Mouse (Mus musculus) heart, adult 8-10 months (tissue): ENCODE measurements around the gene Vmo1. TPM values are rescaled to one million over a fixed set of nuclear protein-coding genes. Genes with fewer than 3 reads are reported as not detected.
"Not testable (repeated sequence)": the region's sequence is repeated elsewhere in the genome, so short reads cannot be mapped to it uniquely, and the experiment has no call there.

Experiments used
- DNase-seq: peaks from one replicate; pipeline ENCODE4 v3.0.0; 2022; ENCODE audit warnings: low spot score
- total RNA-seq, 4 experiments: library from RNA; stranded (reverse); gene quantifications; 2 replicates each; pipeline ENCODE4 v1.2.4; 2022

Gene Vmo1
- not detected for total RNA-seq

- no peak for DNase-seq
Observed at GRCm38 (mm10) chr11:70514288-70514687, at the start of gene Vmo1. Gene Vmo1 (minus strand): TSS chr11:70514616.

- DNase-seq, result peak; percentile 36
Observed at GRCm38 (mm10) chr11:70563470-70564275, 49.3 kb upstream of the Vmo1 start.

GRCm38 (mm10) chr11:70562995-70563469 lies 48.6 kb upstream of the Vmo1 start:
- DNase-seq, result no peak

- peak; percentile 86 for DNase-seq
Observed at GRCm38 (mm10) chr11:70562287-70562994, 48.0 kb upstream of the Vmo1 start, which contains the start of gene Mink1. Gene Mink1 (plus strand): TSS chr11:70562881.

- DNase-seq, result no peak
Observed at GRCm38 (mm10) chr11:70561937-70562286, 47.5 kb upstream of the Vmo1 start.

GRCm38 (mm10) chr11:70557545-70557944 lies 43.1 kb upstream of the Vmo1 start:
- no peak for DNase-seq

- DNase-seq, result no peak
Observed at GRCm38 (mm10) chr11:70553940-70554339, 39.5 kb upstream of the Vmo1 start.

- no peak for DNase-seq
Observed at GRCm38 (mm10) chr11:70551526-70551925, 37.1 kb upstream of the Vmo1 start.

- DNase-seq, result no peak
Observed at GRCm38 (mm10) chr11:70544496-70544895, 30.1 kb upstream of the Vmo1 start.

GRCm38 (mm10) chr11:70541415-70541814 lies 27.0 kb upstream of the Vmo1 start:
- no peak for DNase-seq

GRCm38 (mm10) chr11:70540928-70541327 lies 26.5 kb upstream of the Vmo1 start:
- DNase-seq, result no peak

GRCm38 (mm10) chr11:70539877-70540587 lies 25.6 kb upstream of the Vmo1 start, which contains the start of gene Pld2:
Gene Pld2 (plus strand): TSS chr11:70540064.
- DNase-seq, result peak; percentile 83

- DNase-seq, result no peak
Observed at GRCm38 (mm10) chr11:70539423-70539822, 25.0 kb upstream of the Vmo1 start.

GRCm38 (mm10) chr11:70532839-70533238 lies 18.4 kb upstream of the Vmo1 start, which contains the start of gene Gm40193:
Gene Gm40193 (minus strand): TSS chr11:70532939.
- no peak for DNase-seq

GRCm38 (mm10) chr11:70531065-70531464 lies 16.6 kb upstream of the Vmo1 start:
- DNase-seq, result not testable (repeated sequence)

- DNase-seq, result no peak
Observed at GRCm38 (mm10) chr11:70528610-70529009, 14.2 kb upstream of the Vmo1 start.

GRCm38 (mm10) chr11:70526211-70526610 lies 11.8 kb upstream of the Vmo1 start:
- DNase-seq, result no peak

GRCm38 (mm10) chr11:70525726-70526125 lies 11.3 kb upstream of the Vmo1 start:
- no peak for DNase-seq

- peak; percentile 95 for DNase-seq
Observed at GRCm38 (mm10) chr11:70525184-70525678, 10.8 kb upstream of the Vmo1 start, which contains the start of gene Psmb6. Gene Psmb6 (plus strand): TSS chr11:70525367.

GRCm38 (mm10) chr11:70524782-70525181 lies 10.4 kb upstream of the Vmo1 start:
- DNase-seq, result no peak

- not testable (repeated sequence) for DNase-seq
Observed at GRCm38 (mm10) chr11:70523306-70523989, 9.0 kb upstream of the Vmo1 start.
